Mouse (Mus musculus) liver, postnatal 0 days (tissue): ENCODE measurements around the gene Mecom. TPM values are rescaled to one million over a fixed set of nuclear protein-coding genes. Genes with fewer than 3 reads are reported as not detected.

ENCODE experiments used
- ATAC-seq: fragments of 200-750 bp; cut with Nextera tagmentation; 2 replicates; pipeline ENCODE4 v1.8.0; 2017; ENCODE audit warnings: mild to moderate bottlenecking, moderate library complexity
- DNase-seq: peaks from one replicate; pipeline ENCODE4 v3.0.0-alpha.2; 2016
- H3K27ac ChIP-seq: fragments of 300-500 bp; sonication (generic); 2 replicates; pipeline ENCODE4 v1.5.1; 2014; ENCODE audit warnings: antibody characterized with exemption, moderate library complexity, mild to moderate bottlenecking, low read depth
- H3K27me3 ChIP-seq: fragments of 300-500 bp; sonication (generic); 2 replicates; pipeline ENCODE4 v1.6.1; 2014; ENCODE audit warnings: low read length, control low read depth, mixed read lengths; ENCODE audit not compliant: insufficient read depth
- H3K36me3 ChIP-seq: fragments of 300-500 bp; sonication (generic); replicated peaks from 2 replicates; pipeline ENCODE4 v1.6.1; 2014; ENCODE audit warnings: mild to moderate bottlenecking, control low read depth, low read length, moderate library complexity, mixed read lengths; ENCODE audit not compliant: insufficient read depth
- H3K4me1 ChIP-seq: fragments of 300-500 bp; sonication (generic); 2 replicates; pipeline ENCODE4 v1.6.1; 2014; ENCODE audit warnings: antibody characterized with exemption, mild to moderate bottlenecking, control low read depth; ENCODE audit not compliant: insufficient read depth
- H3K4me2 ChIP-seq: fragments of 300-500 bp; sonication (generic); 2 replicates; pipeline ENCODE4 v1.6.1; 2014; ENCODE audit warnings: low read depth, mild to moderate bottlenecking, low read length, moderate library complexity, mixed read lengths
- H3K4me3 ChIP-seq: fragments of 300-500 bp; sonication (generic); 2 replicates; pipeline ENCODE4 v1.5.1; 2014; ENCODE audit warnings: low read depth, low read length
- H3K9ac ChIP-seq: fragments of 300-500 bp; sonication (generic); replicated peaks from 2 replicates; pipeline ENCODE4 v1.6.1; 2014; ENCODE audit warnings: mild to moderate bottlenecking, moderate library complexity
- H3K9me3 ChIP-seq: fragments of 300-500 bp; sonication (generic); 2 replicates; pipeline ENCODE4 v1.6.1; 2016; ENCODE audit warnings: mild to moderate bottlenecking, control low read depth, low read length, mixed read lengths
- CTCF ChIP-seq: sonication (generic); IDR thresholded peaks from 2 replicates; pipeline ENCODE4 v1.5.1; 2016; ENCODE audit warnings: antibody characterized with exemption, low read depth
- EP300 ChIP-seq: IDR thresholded peaks from 2 replicates; pipeline ENCODE4 v1.6.1; 2016; ENCODE audit warnings: antibody characterized with exemption, low read depth, mild to moderate bottlenecking
- WGBS: fragments of 180-500 bp; shearing (Covaris S2); extraction: QIAGEN DNeasy Blood & Tissue Kit; methylation state at CpG from one replicate; pipeline ENCODE4 v1.1.7; 2014; ENCODE audit not compliant: insufficient replicate concordance; 5-methylcytosine and 5-hydroxymethylcytosine counted together
- polyA plus RNA-seq: library from polyadenylated mRNA; unstranded; fragments of >200 nt; fragmentation: Nextera tagmentation; extraction: Ambion mirVana; gene quantifications from 2 replicates; pipeline ENCODE4 v1.2.1, GENCODE M21; 2015

Mecom gene
- polyA plus RNA-seq, 1 experiment from 2014 or later, result 0.89 TPM

DNA sequence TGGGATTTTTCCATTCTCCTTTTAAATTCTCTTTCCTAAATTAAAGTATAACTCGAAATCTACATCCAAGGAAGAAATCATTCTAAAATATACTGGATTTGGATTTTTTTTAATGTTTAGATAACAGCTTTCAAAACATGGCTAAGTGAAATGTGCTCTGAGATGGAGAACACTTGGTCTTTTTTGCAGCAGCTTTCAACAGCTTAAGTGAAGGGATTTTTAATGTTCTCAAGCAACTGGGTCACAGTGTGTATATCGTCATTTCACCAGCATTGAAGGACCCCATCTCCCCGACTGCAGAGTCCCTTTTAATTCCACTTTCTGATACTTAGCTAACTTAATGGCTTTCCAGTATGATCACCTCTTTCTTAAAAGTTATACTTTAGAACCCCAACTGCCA is 509.3 kb downstream of the Mecom start:
- Histone ChIP-seq H3K27me3 (no peaks in the 10 kb centered on the region), H3K4me3 (no peak overlapping the region), H3K9me3 (no peaks in the 10 kb centered on the region), H3K4me1 (no peaks in the 10 kb centered on the region), H3K36me3 (no peaks in the 10 kb centered on the region), H3K27ac (no peak overlapping the region), H3K9ac (no peak overlapping the region), H3K4me2 (no peak overlapping the region)
- no peak for TF ChIP-seq CTCF
- TF ChIP-seq EP300, result no peak
- 69% methylated on average over 3 of the region's 3 CpGs for WGBS
- DNase-seq (no peak), ATAC-seq (no peak)

DNA sequence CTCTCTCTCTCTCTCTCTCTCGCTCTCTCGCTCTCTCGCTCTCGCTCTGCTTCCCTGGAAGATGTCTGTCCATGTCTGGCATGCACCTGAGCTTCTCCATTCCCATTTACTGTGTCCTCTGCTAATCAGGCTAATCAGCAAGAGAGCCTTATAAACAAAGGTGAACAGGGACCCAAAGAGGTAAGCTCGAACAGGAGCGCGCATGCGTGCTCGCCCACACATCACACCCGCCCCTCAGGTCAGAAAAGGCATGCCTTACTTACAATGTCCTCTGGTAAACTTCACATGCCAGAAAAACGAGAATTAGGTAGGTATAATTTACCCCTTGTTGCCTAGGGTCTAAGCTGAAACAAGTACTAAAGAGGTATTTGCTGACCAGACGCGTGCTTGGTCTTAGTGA is 527.8 kb downstream of the Mecom start:
- 85% methylated on average over 13 of the region's 13 CpGs for WGBS
- H3K27ac ChIP-seq, result no peak overlapping the region
- no peaks in the 10 kb centered on the region for H3K27me3 ChIP-seq
- no peaks in the 10 kb centered on the region for H3K9me3 ChIP-seq
- H3K4me3 ChIP-seq, result no peak overlapping the region
- no peak overlapping the region for H3K4me2 ChIP-seq
- H3K36me3 ChIP-seq, result no peaks in the 10 kb centered on the region
- no peak for TF ChIP-seq CTCF
- no peak for TF ChIP-seq EP300
- no peaks in the 10 kb centered on the region for H3K4me1 ChIP-seq
- no peak overlapping the region for H3K9ac ChIP-seq
- DNase-seq (no peak), ATAC-seq (no peak)

DNA sequence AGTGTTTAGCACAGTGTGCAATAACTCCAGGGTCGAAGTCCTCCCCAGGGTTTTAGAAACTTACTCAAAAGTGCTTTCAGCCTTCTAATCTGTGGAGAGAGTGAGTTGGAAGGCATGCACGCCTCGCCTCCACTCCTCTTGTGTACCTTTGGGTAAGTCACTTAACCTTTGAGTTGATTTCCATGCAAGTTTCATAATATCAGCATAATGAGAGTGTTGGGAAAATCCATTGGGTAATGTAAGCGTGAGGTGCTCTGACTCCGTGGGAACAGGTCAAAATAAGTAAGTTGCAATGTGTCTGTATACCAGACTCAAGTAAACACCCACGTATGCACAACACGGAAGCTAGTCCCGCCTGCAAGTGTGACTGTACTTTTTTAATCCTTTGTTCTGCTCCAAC is 528.4 kb downstream of the Mecom start:
- ATAC-seq, result peak; percentile 41
- Histone ChIP-seq H3K4me2 (no peak overlapping the region), H3K36me3 (no peaks in the 10 kb centered on the region), H3K27me3 (no peaks in the 10 kb centered on the region), H3K27ac (no peak overlapping the region), H3K4me1 (no peaks in the 10 kb centered on the region), H3K9me3 (no peaks in the 10 kb centered on the region), H3K4me3 (no peak overlapping the region), H3K9ac (no peak overlapping the region)
- WGBS, result 64% methylated on average over 8 of the region's 8 CpGs
- TF ChIP-seq CTCF, result no peak
- TF ChIP-seq EP300, result no peak
- DNase-seq, result no peak

DNA sequence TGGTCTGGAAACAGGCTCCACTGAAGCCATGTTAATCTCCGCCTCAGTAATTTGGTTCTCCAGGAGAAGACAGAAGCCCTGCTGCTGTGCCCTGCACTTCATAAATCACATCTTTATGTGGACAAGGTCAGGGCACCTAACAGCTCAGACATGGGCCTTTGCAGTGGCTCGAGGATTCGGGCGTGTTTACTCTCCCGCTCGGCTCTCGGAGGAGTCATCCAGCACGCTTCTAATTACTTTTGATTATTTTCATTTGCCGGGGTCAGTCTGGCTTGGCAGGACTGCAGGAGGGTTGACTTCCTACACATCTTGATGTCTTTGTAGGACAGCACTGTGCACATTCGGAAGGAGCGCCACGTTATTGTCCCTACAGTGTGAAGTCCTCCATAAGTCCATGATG is 529.6 kb downstream of the Mecom start:
- no peaks in the 10 kb centered on the region for H3K36me3 ChIP-seq
- no peak overlapping the region for H3K4me3 ChIP-seq
- H3K4me2 ChIP-seq, result no peak overlapping the region
- H3K4me1 ChIP-seq, result no peaks in the 10 kb centered on the region
- no peaks in the 10 kb centered on the region for H3K9me3 ChIP-seq
- H3K27me3 ChIP-seq, result no peaks in the 10 kb centered on the region
- no peak overlapping the region for H3K9ac ChIP-seq
- TF ChIP-seq CTCF (no peak), EP300 (no peak)
- 59% methylated on average over 12 of the region's 12 CpGs for WGBS
- DNase-seq (no peak), ATAC-seq (no peak)
- H3K27ac ChIP-seq, result no peak overlapping the region

DNA sequence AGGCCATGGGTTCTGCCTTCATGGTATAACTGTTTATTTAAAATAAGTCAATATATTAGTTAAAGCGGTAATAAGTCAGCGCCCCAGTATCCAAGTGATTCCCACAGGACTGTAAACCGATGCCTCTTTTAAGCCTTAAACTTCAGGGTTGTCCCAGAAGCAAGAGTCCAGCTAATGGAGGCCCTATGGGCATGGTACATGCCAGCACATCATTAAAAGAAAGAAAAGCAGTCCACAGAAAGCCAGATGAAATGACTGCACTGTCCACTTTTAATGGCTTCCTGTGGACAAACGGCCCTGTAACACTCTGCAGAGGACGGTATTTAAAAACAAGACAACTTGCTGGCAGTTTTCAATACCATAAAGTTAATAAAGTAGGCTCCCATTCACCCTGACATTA is 531.0 kb downstream of the Mecom start:
- no peak overlapping the region for H3K9ac ChIP-seq
- 73% methylated on average over 5 of the region's 5 CpGs for WGBS
- TF ChIP-seq EP300 (no peak), CTCF (no peak)
- peaks cover 10% of the 10 kb centered on the region; the same call in 1 of the 2 replicates for H3K27me3 ChIP-seq
- H3K27ac ChIP-seq, result no peak overlapping the region
- no peak overlapping the region for H3K4me2 ChIP-seq
- H3K36me3 ChIP-seq, result no peaks in the 10 kb centered on the region
- H3K4me1 ChIP-seq, result no peaks in the 10 kb centered on the region
- ATAC-seq (no peak), DNase-seq (no peak)
- no peaks in the 10 kb centered on the region for H3K9me3 ChIP-seq
- H3K4me3 ChIP-seq, result no peak overlapping the region

DNA sequence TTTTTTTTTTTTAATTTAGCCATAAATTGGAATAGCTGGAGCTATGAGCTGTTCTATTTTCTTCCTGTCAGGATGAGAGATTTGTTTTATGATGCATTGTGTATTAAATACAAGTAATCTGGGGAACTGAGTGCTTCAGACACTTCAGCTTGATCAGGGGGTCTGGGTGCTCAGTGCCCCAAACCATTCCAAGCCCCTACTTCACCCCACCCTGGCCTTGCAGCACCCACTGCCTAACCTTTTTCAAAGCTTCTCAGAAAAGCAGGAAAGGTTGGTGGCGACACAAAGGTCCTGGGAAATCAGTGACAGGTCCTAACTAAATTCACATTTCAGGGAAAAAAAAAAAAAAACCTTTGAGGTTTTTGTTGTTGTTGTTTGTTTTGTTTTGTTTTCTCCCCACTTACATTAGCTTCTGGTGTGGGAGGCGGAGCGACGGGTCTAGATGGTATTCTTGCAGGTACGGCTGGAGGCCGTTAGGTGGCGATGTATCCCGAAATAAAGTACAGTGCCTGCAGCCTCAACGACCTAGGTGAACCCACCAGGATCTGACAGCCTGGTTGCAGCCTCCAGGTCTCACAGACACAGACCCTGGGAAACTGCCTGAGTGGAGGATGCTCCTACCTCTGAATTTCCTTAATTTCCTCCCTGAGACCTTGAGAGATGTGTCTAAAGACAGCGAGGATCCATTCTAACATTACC is 532.7 kb downstream of the Mecom start:
- TF ChIP-seq EP300 (no peak), CTCF (peak; percentile 72)
- Histone ChIP-seq H3K27me3 (peaks cover 24% of the 10 kb centered on the region), H3K36me3 (no peaks in the 10 kb centered on the region), H3K4me3 (no peak overlapping the region), H3K4me1 (no peaks in the 10 kb centered on the region), H3K9me3 (no peaks in the 10 kb centered on the region), H3K9ac (no peak overlapping the region), H3K4me2 (no peak overlapping the region), H3K27ac (no peak overlapping the region)
- ATAC-seq (no peak), DNase-seq (peak; percentile 60)
- 10% methylated on average over 10 of the region's 10 CpGs for WGBS

DNA sequence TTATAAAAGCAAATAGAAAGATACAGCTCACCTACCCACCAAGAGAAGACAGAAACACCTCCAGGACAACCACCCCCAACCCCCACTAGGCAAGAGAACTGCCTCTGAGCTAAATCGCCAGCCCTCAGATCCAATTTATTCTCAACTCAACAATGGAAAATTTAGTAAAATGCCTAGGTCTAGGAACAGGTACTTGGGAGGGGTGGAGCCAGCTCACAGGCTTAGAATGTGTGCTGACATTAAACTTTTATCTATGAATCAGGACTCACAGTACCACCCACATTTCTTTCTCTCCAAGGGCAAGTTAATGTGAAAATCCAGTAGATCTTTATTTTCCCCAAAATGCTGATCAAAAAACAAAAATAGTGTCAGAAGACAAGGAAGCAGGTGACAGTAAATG is 533.5 kb downstream of the Mecom start:
- no peak overlapping the region for H3K4me3 ChIP-seq
- H3K36me3 ChIP-seq, result no peaks in the 10 kb centered on the region
- no peak overlapping the region for H3K4me2 ChIP-seq
- DNase-seq, result no peak
- H3K9me3 ChIP-seq, result no peaks in the 10 kb centered on the region
- ATAC-seq, result no peak
- 45% methylated on average over 1 of the region's 1 CpGs for WGBS
- no peak overlapping the region for H3K27ac ChIP-seq
- TF ChIP-seq EP300, result no peak
- TF ChIP-seq CTCF, result no peak
- H3K4me1 ChIP-seq, result no peaks in the 10 kb centered on the region
- H3K27me3 ChIP-seq, result peaks cover 24% of the 10 kb centered on the region
- H3K9ac ChIP-seq, result no peak overlapping the region
